Mouse (Mus musculus) heart, postnatal 0 days (tissue): ENCODE measurements at regions not wholly inside any gene's neighbourhood (a gene's known extent, or its start where the extent isn't known, plus 50 kb on each side); places are given as distances from the start of the nearest gene placed in this dataset.

ENCODE experiments used
- CTCF ChIP-seq: IDR thresholded peaks from 2 replicates; pipeline ENCODE4 v1.5.1; 2016; ENCODE audit warnings: antibody characterized with exemption, control low read depth, low read depth
- EP300 ChIP-seq: IDR thresholded peaks from 2 replicates; pipeline ENCODE4 v1.6.1; 2016; ENCODE audit warnings: antibody characterized with exemption, low read depth

GRCm38 (mm10) chr14:72081473-72081872 is 410.2 kb downstream of the Gm9195 start:
- TF ChIP-seq CTCF (no peak), EP300 (no peak)
